ENCODE assay signal across 8 mouse cellular contexts in genomic region chr6:54927946-54928345, GRCm38 (mm10).
"Had no signal": no experiment of that assay in that cellular context is flagged by ENCODE, and none has a peak within 500 bp of the region (broad histone marks: within the 10 kb centered on the region; RNA-seq: fewer than 3 reads in every experiment).

No protein-coding gene starts in this region.

- DNase-seq: liver, postnatal 0 days; lung, adult 2 months; lung, postnatal 14 days; lung, postnatal 36 days; right cerebral cortex, postnatal 14 days; thymus, adult 2 months; thymus, postnatal 25 days; thymus, postnatal 4 days had no signal
